Mouse (Mus musculus) left cerebral cortex, adult 11 months (tissue): Measurements from ENCODE around the gene Ptpn11.
"Not testable (repeated sequence)": the region's sequence is repeated elsewhere in the genome, so short reads cannot be mapped to it uniquely, and the experiment has no call there.

Source experiments
- DNase-seq: peaks from one replicate; pipeline ENCODE4 v3.0.0; 2022; ENCODE audit warnings: low spot score

Ptpn11 gene

GRCm38 (mm10) chr5:121214707-121215106, 23.5 kb upstream of the Ptpn11 start:
- no peak for DNase-seq

- no peak for DNase-seq
These were observed 20.9 kb upstream of the Ptpn11 start for GRCm38 (mm10) chr5:121212108-121212507.

- DNase-seq, result no peak
These were observed 19.4 kb upstream of the Ptpn11 start for GRCm38 (mm10) chr5:121210601-121210924.

- no peak for DNase-seq
These were observed 18.8 kb upstream of the Ptpn11 start for GRCm38 (mm10) chr5:121209755-121210600.

GRCm38 (mm10) chr5:121206984-121207383, 15.8 kb upstream of the Ptpn11 start:
- DNase-seq, result no peak

GRCm38 (mm10) chr5:121206540-121206939, 15.3 kb upstream of the Ptpn11 start:
- no peak for DNase-seq

- DNase-seq, result not testable (repeated sequence)
These were observed 14.4 kb upstream of the Ptpn11 start for GRCm38 (mm10) chr5:121205537-121206130.

- DNase-seq, result peak; percentile 80
These were observed 13.2 kb upstream of the Ptpn11 start, which contains the start of gene Rpl6 for GRCm38 (mm10) chr5:121204132-121205089. Gene Rpl6, plus strand, starts transcription at chr5:121204481.

GRCm38 (mm10) chr5:121202467-121202866, 11.3 kb upstream of the Ptpn11 start:
- DNase-seq, result no peak

GRCm38 (mm10) chr5:121201739-121202138, 10.5 kb upstream of the Ptpn11 start:
- DNase-seq, result no peak

GRCm38 (mm10) chr5:121198376-121198775, 7.2 kb upstream of the Ptpn11 start:
- no peak for DNase-seq

GRCm38 (mm10) chr5:121197337-121197736, 6.1 kb upstream of the Ptpn11 start:
- no peak for DNase-seq

- DNase-seq, result no peak
These were observed 5.6 kb upstream of the Ptpn11 start for GRCm38 (mm10) chr5:121196764-121197163.

GRCm38 (mm10) chr5:121194173-121194572, 3.0 kb upstream of the Ptpn11 start:
- no peak for DNase-seq

GRCm38 (mm10) chr5:121191584-121191906, 348 bp upstream of the Ptpn11 start:
- DNase-seq, result no peak

- no peak for DNase-seq
These were observed 874 bp downstream of the Ptpn11 start for GRCm38 (mm10) chr5:121190210-121190835.

GRCm38 (mm10) chr5:121189182-121189581, 2.0 kb downstream of the Ptpn11 start:
- no peak for DNase-seq

- DNase-seq, result no peak
These were observed 2.9 kb downstream of the Ptpn11 start for GRCm38 (mm10) chr5:121188265-121188664.

GRCm38 (mm10) chr5:121187580-121188001, 3.6 kb downstream of the Ptpn11 start:
- DNase-seq, result no peak

- DNase-seq, result no peak
These were observed 6.1 kb downstream of the Ptpn11 start for GRCm38 (mm10) chr5:121184945-121185551.

GRCm38 (mm10) chr5:121184375-121184774, 6.8 kb downstream of the Ptpn11 start:
- no peak for DNase-seq

- DNase-seq, result no peak
These were observed 7.9 kb downstream of the Ptpn11 start for GRCm38 (mm10) chr5:121183269-121183668.
